Mouse (Mus musculus): Measurements from ENCODE around the gene Olfr1428. TPM values are rescaled to one million over a fixed set of nuclear protein-coding genes. Genes with fewer than 3 reads are reported as not detected.
"Not testable (repeated sequence)": the region's sequence is repeated elsewhere in the genome, so short reads cannot be mapped to it uniquely, and the experiment has no call there.

The Olfr1428 gene
- polyA plus RNA-seq, 1 experiment = not detected

GRCm38 (mm10) chr19:12104541-12104940 is 11.2 kb downstream of the Olfr1428 start:
- 68% methylated on average over 1 of the region's 1 CpGs for WGBS
- TF ChIP-seq POLR2A (IDR thresholded peaks at IDR 0.05; ENCODE audit: control insufficient read depth, extremely low read depth, insufficient read depth, low read length, poor library complexity) = no peak
- no peak for TF ChIP-seq CTCF (IDR thresholded peaks at IDR 0.05; ENCODE audit: borderline replicate concordance, control insufficient read depth, extremely low read depth, insufficient read depth, low read length, poor library complexity)

GRCm38 (mm10) chr19:12103234-12103633 is 12.5 kb downstream of the Olfr1428 start, which contains the start of gene Olfr1427:
Gene Olfr1427, minus strand, starts transcription at chr19:12103334.
- WGBS = 100% methylated on average over 2 of the region's 2 CpGs

More at GRCm38 (mm10) chr19:12104541-12104940, 11.2 kb downstream of the Olfr1428 start:
- no peaks in the 10 kb centered on the region for H3K27me3 ChIP-seq (ENCODE audit: control insufficient read depth, insufficient read depth, low read length)
- DNase-seq = no peak
- no peak overlapping the region for H3K4me3 ChIP-seq (ENCODE audit: control insufficient read depth, insufficient read depth, low read length)
- H3K4me1 ChIP-seq (replicated peaks; ENCODE audit: control insufficient read depth, insufficient read depth, low read length) = no peaks in the 10 kb centered on the region
- H3K27ac ChIP-seq (ENCODE audit: control insufficient read depth, insufficient read depth, low read length) = no peak overlapping the region
- no peaks in the 10 kb centered on the region for H3K36me3 ChIP-seq (ENCODE audit: control insufficient read depth, insufficient read depth, low read length)

GRCm38 (mm10) chr19:12091913-12092312 is 23.8 kb downstream of the Olfr1428 start, which contains the start of gene Olfr1426:
Gene Olfr1426, minus strand, starts transcription at chr19:12092013.
- no peak for DNase-seq
- WGBS = 85% methylated on average over 1 of the region's 1 CpGs
- H3K36me3 ChIP-seq (ENCODE audit: control insufficient read depth, insufficient read depth, low read length) = no peaks in the 10 kb centered on the region
- H3K27ac ChIP-seq (ENCODE audit: control insufficient read depth, insufficient read depth, low read length) = no peak within 1 kb of the TSS
- no peak within 1 kb of the TSS for H3K4me3 ChIP-seq (ENCODE audit: control insufficient read depth, insufficient read depth, low read length)
- TF ChIP-seq POLR2A (IDR thresholded peaks at IDR 0.05; ENCODE audit: control insufficient read depth, extremely low read depth, insufficient read depth, low read length, poor library complexity) (no peak), CTCF (IDR thresholded peaks at IDR 0.05; ENCODE audit: borderline replicate concordance, control insufficient read depth, extremely low read depth, insufficient read depth, low read length, poor library complexity) (no peak)
- H3K4me1 ChIP-seq (replicated peaks; ENCODE audit: control insufficient read depth, insufficient read depth, low read length) = no peaks in the 10 kb centered on the region
- H3K27me3 ChIP-seq (ENCODE audit: control insufficient read depth, insufficient read depth, low read length) = no peaks in the 10 kb centered on the region

More at GRCm38 (mm10) chr19:12103234-12103633, 12.5 kb downstream of the Olfr1428 start, which contains the start of gene Olfr1427:
- no peak for TF ChIP-seq CTCF (IDR thresholded peaks at IDR 0.05; ENCODE audit: borderline replicate concordance, control insufficient read depth, extremely low read depth, insufficient read depth, low read length, poor library complexity)
- TF ChIP-seq POLR2A (IDR thresholded peaks at IDR 0.05; ENCODE audit: control insufficient read depth, extremely low read depth, insufficient read depth, low read length, poor library complexity) = no peak
- Histone ChIP-seq H3K4me1 (replicated peaks; ENCODE audit: control insufficient read depth, insufficient read depth, low read length) (no peaks in the 10 kb centered on the region), H3K27me3 (ENCODE audit: control insufficient read depth, insufficient read depth, low read length) (no peaks in the 10 kb centered on the region), H3K4me3 (ENCODE audit: control insufficient read depth, insufficient read depth, low read length) (no peak within 1 kb of the TSS), H3K27ac (ENCODE audit: control insufficient read depth, insufficient read depth, low read length) (no peak within 1 kb of the TSS), H3K36me3 (ENCODE audit: control insufficient read depth, insufficient read depth, low read length) (no peaks in the 10 kb centered on the region)
- DNase-seq = no peak

GRCm38 (mm10) chr19:12077631-12078030 is 38.1 kb downstream of the Olfr1428 start, which contains the start of gene Olfr1425:
Gene Olfr1425, minus strand, starts transcription at chr19:12077731.
- not testable (repeated sequence) for H3K27me3 ChIP-seq (ENCODE audit: control insufficient read depth, insufficient read depth, low read length); H3K27ac ChIP-seq (ENCODE audit: control insufficient read depth, insufficient read depth, low read length); H3K36me3 ChIP-seq (ENCODE audit: control insufficient read depth, insufficient read depth, low read length); DNase-seq; H3K4me1 ChIP-seq (replicated peaks; ENCODE audit: control insufficient read depth, insufficient read depth, low read length); H3K4me3 ChIP-seq (ENCODE audit: control insufficient read depth, insufficient read depth, low read length)
- 93% methylated on average over 4 of the region's 4 CpGs for WGBS

GRCm38 (mm10) chr19:12069546-12069945 is 46.2 kb downstream of the Olfr1428 start:
- H3K4me1 ChIP-seq (replicated peaks; ENCODE audit: control insufficient read depth, insufficient read depth, low read length); H3K36me3 ChIP-seq (ENCODE audit: control insufficient read depth, insufficient read depth, low read length); DNase-seq; H3K27ac ChIP-seq (ENCODE audit: control insufficient read depth, insufficient read depth, low read length); H3K4me3 ChIP-seq (ENCODE audit: control insufficient read depth, insufficient read depth, low read length); H3K27me3 ChIP-seq (ENCODE audit: control insufficient read depth, insufficient read depth, low read length): not testable (repeated sequence)
- 86% methylated on average over 1 of the region's 1 CpGs for WGBS

GRCm38 (mm10) chr19:12067806-12068205 is 47.9 kb downstream of the Olfr1428 start:
- not testable (repeated sequence) for H3K27me3 ChIP-seq (ENCODE audit: control insufficient read depth, insufficient read depth, low read length); DNase-seq; H3K36me3 ChIP-seq (ENCODE audit: control insufficient read depth, insufficient read depth, low read length); H3K4me1 ChIP-seq (replicated peaks; ENCODE audit: control insufficient read depth, insufficient read depth, low read length); H3K27ac ChIP-seq (ENCODE audit: control insufficient read depth, insufficient read depth, low read length); H3K4me3 ChIP-seq (ENCODE audit: control insufficient read depth, insufficient read depth, low read length)
- 70% methylated on average over 1 of the region's 1 CpGs for WGBS

GRCm38 (mm10) chr19:12062582-12062981 is 53.1 kb downstream of the Olfr1428 start, which contains the start of gene Olfr1424:
Gene Olfr1424, minus strand, starts transcription at chr19:12062682.
- DNase-seq; H3K27ac ChIP-seq (ENCODE audit: control insufficient read depth, insufficient read depth, low read length); H3K4me3 ChIP-seq (ENCODE audit: control insufficient read depth, insufficient read depth, low read length); H3K27me3 ChIP-seq (ENCODE audit: control insufficient read depth, insufficient read depth, low read length); H3K4me1 ChIP-seq (replicated peaks; ENCODE audit: control insufficient read depth, insufficient read depth, low read length); H3K36me3 ChIP-seq (ENCODE audit: control insufficient read depth, insufficient read depth, low read length): not testable (repeated sequence)
- WGBS = 100% methylated on average over 1 of the region's 1 CpGs

Other genes with a start within 250 kb of the Olfr1428 start
- gene Olfr1419, start 240.8 kb downstream of the Olfr1428 start, polyA plus RNA-seq (2012; rRNA removed) = 0.11 TPM in 1 of 2 replicates, not detected in the other
- gene Olfr1420, start 229.3 kb downstream of the Olfr1428 start, polyA plus RNA-seq (2012; rRNA removed) = not detected in 2 replicates
- gene Patl1, start 203.5 kb downstream of the Olfr1428 start, polyA plus RNA-seq (2012; rRNA removed) = 28.1 and 34.4 TPM in 2 replicates
- gene Osbp, start 150.0 kb downstream of the Olfr1428 start, polyA plus RNA-seq (2012; rRNA removed) = 23.0 and 24.5 TPM in 2 replicates
- gene Olfr1423, start 74.6 kb downstream of the Olfr1428 start, polyA plus RNA-seq (2012; rRNA removed) = not detected in 2 replicates
- gene Olfr1424, start 53.2 kb downstream of the Olfr1428 start, polyA plus RNA-seq (2012; rRNA removed) = not detected in 2 replicates
- not detected in 2 replicates for gene Olfr1425, start 38.2 kb downstream of the Olfr1428 start, polyA plus RNA-seq (2012; rRNA removed)
- not detected in 2 replicates for gene Olfr1426, start 23.9 kb downstream of the Olfr1428 start, polyA plus RNA-seq (2012; rRNA removed)
- gene Olfr1427, start 12.6 kb downstream of the Olfr1428 start, polyA plus RNA-seq (2012; rRNA removed) = not detected in 2 replicates
- 0.12 TPM in 1 of 2 replicates, not detected in the other for gene Olfr76, start 7.3 kb upstream of the Olfr1428 start, polyA plus RNA-seq (2012; rRNA removed)
- gene Olfr1555-ps1, start 54.2 kb upstream of the Olfr1428 start, polyA plus RNA-seq (2012; rRNA removed) = not detected in 2 replicates
- not detected in 2 replicates for gene Olfr1431, start 84.7 kb upstream of the Olfr1428 start, polyA plus RNA-seq (2012; rRNA removed)
- not detected in 2 replicates for gene Olfr1432, start 116.7 kb upstream of the Olfr1428 start, polyA plus RNA-seq (2012; rRNA removed)
- gene Olfr262, start 125.8 kb upstream of the Olfr1428 start, polyA plus RNA-seq (2012; rRNA removed) = not detected in 2 replicates
- not detected in 2 replicates for gene Olfr235, start 145.1 kb upstream of the Olfr1428 start, polyA plus RNA-seq (2012; rRNA removed)
- not detected in 2 replicates for gene Olfr1434, start 164.0 kb upstream of the Olfr1428 start, polyA plus RNA-seq (2012; rRNA removed)
- not detected in 2 replicates for gene Olfr1436, start 183.2 kb upstream of the Olfr1428 start, polyA plus RNA-seq (2012; rRNA removed)
- not detected in 2 replicates for gene Olfr1437, start 209.2 kb upstream of the Olfr1428 start, polyA plus RNA-seq (2012; rRNA removed)
- gene Olfr1438-ps1, start 220.0 kb upstream of the Olfr1428 start, polyA plus RNA-seq (2012; rRNA removed) = not detected in 2 replicates

Measured in thymus, adult 2 months (tissue).